Comparison of ENCODE assay signal across 16 mouse cellular contexts in the genomic region with DNA sequence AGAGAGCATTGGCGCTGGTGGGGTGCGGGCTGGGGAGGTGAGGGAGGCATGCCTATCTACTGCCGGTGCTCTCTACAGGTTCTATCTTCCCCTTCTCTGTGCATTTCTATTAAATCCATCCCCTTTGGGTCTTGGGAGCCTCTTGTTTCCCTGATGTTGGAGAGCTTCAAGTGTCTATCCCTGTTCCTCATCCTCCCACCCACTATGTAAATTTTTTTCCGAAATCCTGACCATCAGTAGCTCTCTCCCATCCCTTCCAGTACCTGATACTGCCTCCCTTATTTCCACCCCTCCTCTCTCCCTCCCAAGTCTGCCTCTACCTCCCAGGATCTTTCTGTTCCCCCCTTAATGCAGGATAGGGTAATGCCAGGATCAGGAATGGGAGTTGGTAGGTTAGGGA. TPM values are rescaled to one million over a fixed set of nuclear protein-coding genes. Genes with fewer than 3 reads are reported as not detected.
DNase-seq lines count a peak whose midpoint lies in the region; ATAC-seq and TF ChIP-seq lines count a peak whose summit lies in the region.
"Not testable (repeated sequence)": the region's sequence is repeated elsewhere in the genome, so short reads cannot be mapped to it uniquely, and the experiment has no call there.
"Had no signal": no experiment of that assay in that cellular context is flagged by ENCODE, and none has a peak within 500 bp of the region (broad histone marks: within the 10 kb centered on the region; RNA-seq: fewer than 3 reads in every experiment).

No protein-coding gene starts in this region.

- not testable (repeated sequence) for H3K27me3 ChIP-seq in forebrain, embryonic 13.5 days; heart, embryonic 16.5 days (ENCODE audit: control insufficient read depth, insufficient read depth, low read length); intestine, embryonic 15.5 days (replicated peaks); limb, embryonic 13.5 days; lung, embryonic 14.5 days (ENCODE audit: insufficient read depth, low read length); midbrain, postnatal 0 days (ENCODE audit: insufficient read depth, low read length); stomach, postnatal 0 days (ENCODE audit: control insufficient read depth, insufficient read depth, low read length)

- H3K4me3 ChIP-seq in forebrain, embryonic 13.5 days; heart, embryonic 16.5 days (ENCODE audit: low read length); intestine, embryonic 15.5 days (replicated peaks); limb, embryonic 13.5 days; lung, embryonic 14.5 days (ENCODE audit: low read depth, low read length); midbrain, postnatal 0 days (ENCODE audit: low read depth, low read length); stomach, postnatal 0 days (ENCODE audit: low read depth, low read length): not testable (repeated sequence)

- TF ChIP-seq EP300 in stomach, postnatal 0 days (optimal IDR thresholded peaks at IDR 0.05), result not testable (repeated sequence)

- peak; percentile 85; the same call in 1 of the 2 replicates for ATAC-seq in forebrain, embryonic 13.5 days
- peak; percentile 81 for ATAC-seq in heart, embryonic 16.5 days (replicated peaks; ENCODE audit: extremely low read depth, insufficient read depth, low FRiP score)
- ATAC-seq in intestine, embryonic 15.5 days, result peak; percentile 82
- peak; percentile 85 for ATAC-seq in limb, embryonic 13.5 days (ENCODE audit: low FRiP score, low read depth)
- ATAC-seq in lung, embryonic 14.5 days (ENCODE audit: insufficient read depth), result peak; percentile 75
- peak; percentile 94 for ATAC-seq in midbrain, postnatal 0 days (ENCODE audit: low FRiP score)
- ATAC-seq in stomach, postnatal 0 days (ENCODE audit: low FRiP score, low TSS enrichment), result peak; percentile 95

- WGBS in forebrain, embryonic 13.5 days, result 80% methylated on average over 4 of the region's 4 CpGs
- 79% methylated on average over 4 of the region's 4 CpGs for WGBS in heart, embryonic 16.5 days
- 79% methylated on average over 4 of the region's 4 CpGs for WGBS in intestine, embryonic 15.5 days
- WGBS in limb, embryonic 13.5 days, result 79% methylated on average over 4 of the region's 4 CpGs
- WGBS in lung, embryonic 14.5 days, result 80% methylated on average over 4 of the region's 4 CpGs
- 80% methylated on average over 4 of the region's 4 CpGs for WGBS in midbrain, postnatal 0 days
- 76% methylated on average over 4 of the region's 4 CpGs for WGBS in stomach, postnatal 0 days

- TF ChIP-seq CTCF in lung, embryonic 14.5 days (IDR thresholded peaks at IDR 0.05; ENCODE audit: low read depth); midbrain, postnatal 0 days (IDR thresholded peaks at IDR 0.05); stomach, postnatal 0 days (IDR thresholded peaks at IDR 0.05; ENCODE audit: low read depth): not testable (repeated sequence)

- H3K9ac ChIP-seq in forebrain, embryonic 13.5 days; heart, embryonic 16.5 days (ENCODE audit: low read length); intestine, embryonic 15.5 days; limb, embryonic 13.5 days; lung, embryonic 14.5 days; midbrain, postnatal 0 days (replicated peaks; ENCODE audit: low read length, poor library complexity, severe bottlenecking); stomach, postnatal 0 days (ENCODE audit: low read length): not testable (repeated sequence)

- H3K36me3 ChIP-seq in forebrain, embryonic 13.5 days (ENCODE audit: poor library complexity, severe bottlenecking); heart, embryonic 16.5 days (ENCODE audit: control insufficient read depth, insufficient read depth); intestine, embryonic 15.5 days; limb, embryonic 13.5 days; lung, embryonic 14.5 days (ENCODE audit: insufficient read depth); midbrain, postnatal 0 days (ENCODE audit: insufficient read depth, low read length); stomach, postnatal 0 days (ENCODE audit: control insufficient read depth, insufficient read depth, low read length): not testable (repeated sequence)

- not testable (repeated sequence) for H3K27ac ChIP-seq in forebrain, embryonic 13.5 days; heart, embryonic 16.5 days (ENCODE audit: low read length); intestine, embryonic 15.5 days; limb, embryonic 13.5 days; lung, embryonic 14.5 days (ENCODE audit: low read depth); midbrain, postnatal 0 days (ENCODE audit: low read depth, low read length); stomach, postnatal 0 days (replicated peaks)

- H3K4me1 ChIP-seq in forebrain, embryonic 13.5 days; heart, embryonic 16.5 days (ENCODE audit: control insufficient read depth, insufficient read depth, low read length); intestine, embryonic 15.5 days (replicated peaks); limb, embryonic 13.5 days; lung, embryonic 14.5 days (ENCODE audit: insufficient read depth); midbrain, postnatal 0 days (ENCODE audit: insufficient read depth, low read length); stomach, postnatal 0 days (replicated peaks; ENCODE audit: control insufficient read depth, insufficient read depth): not testable (repeated sequence)

- H3K4me2 ChIP-seq in forebrain, embryonic 13.5 days; heart, embryonic 16.5 days (ENCODE audit: low read depth, low read length); intestine, embryonic 15.5 days (replicated peaks); limb, embryonic 13.5 days (replicated peaks); lung, embryonic 14.5 days; midbrain, postnatal 0 days (ENCODE audit: low read depth, low read length, poor library complexity, severe bottlenecking); stomach, postnatal 0 days (replicated peaks; ENCODE audit: low read depth): not testable (repeated sequence)

- peaks cover 35% of the 10 kb centered on the region for H3K9me3 ChIP-seq in forebrain, embryonic 13.5 days (replicated peaks)
- not testable (repeated sequence) for H3K9me3 ChIP-seq in heart, embryonic 16.5 days (replicated peaks; ENCODE audit: control insufficient read depth, low read length); intestine, embryonic 15.5 days; lung, embryonic 14.5 days (ENCODE audit: low read depth, low read length); stomach, postnatal 0 days (ENCODE audit: control insufficient read depth, low read length)
- H3K9me3 ChIP-seq in limb, embryonic 13.5 days, result peaks cover 33% of the 10 kb centered on the region
- peaks cover 12% of the 10 kb centered on the region; the same call in 1 of the 2 replicates for H3K9me3 ChIP-seq in midbrain, postnatal 0 days (ENCODE audit: low read length)

- peak; percentile 8 for DNase-seq in embryo, embryonic 10 days (ENCODE audit: low spot score)
- DNase-seq in lung, embryonic 14.5 days, result peak; percentile 19
- not testable (repeated sequence) for DNase-seq in midbrain, postnatal 0 days (ENCODE audit: low spot score); stomach, postnatal 0 days (ENCODE audit: low spot score)

RNA-seq across cellular contexts. Expression of a gene that starts 7.2 kb away (rescaled TPM):
- not detected in 2 replicates for polyA plus RNA-seq in forebrain, embryonic 13.5 days (2015; fragmentation: Nextera tagmentation; extraction: Ambion mirVana)
- not detected in 2 replicates for polyA plus RNA-seq in heart, embryonic 16.5 days (2015; fragmentation: Nextera tagmentation; extraction: Ambion mirVana)
- not detected in 2 replicates for polyA plus RNA-seq in intestine, embryonic 15.5 days (2015; fragmentation: Nextera tagmentation; extraction: Ambion mirVana)
- not detected in 2 replicates for polyA plus RNA-seq in limb, embryonic 13.5 days (2015; fragmentation: Nextera tagmentation; extraction: Ambion mirVana)
- not detected in 2 replicates for polyA plus RNA-seq in lung, embryonic 14.5 days (2014; fragmentation: Nextera tagmentation; extraction: Ambion mirVana)
- not detected in 2 replicates for total RNA-seq in midbrain, postnatal 0 days (2014; rRNA removed)
- polyA plus RNA-seq in midbrain, postnatal 0 days (2015; fragmentation: Nextera tagmentation; extraction: Ambion mirVana), result not detected in 2 replicates
- polyA plus RNA-seq in stomach, postnatal 0 days (2015; fragmentation: Nextera tagmentation; extraction: Ambion mirVana), result not detected in 2 replicates
- total RNA-seq: adrenal gland, postnatal 25 days; gastrocnemius, postnatal 14 days; layer of hippocampus, postnatal 25 days; left cerebral cortex, postnatal 36 days; monocyte, adult 5-6 weeks had no signal
- polyA plus RNA-seq: embryonic facial prominence, embryonic 10.5 days; inflammation-experienced regulatory T-cells, adult 6 months; thymus, adult 2 months had no signal
